Mouse (Mus musculus) cerebellum, adult 11-12 months (tissue): ENCODE measurements at regions not wholly inside any gene's neighbourhood (a gene's known extent, or its start where the extent isn't known, plus 50 kb on each side); places are given as distances from the start of the nearest gene placed in this dataset.

ENCODE experiments used
- DNase-seq: peaks from one replicate; pipeline ENCODE4 v3.0.0; 2022

- DNase-seq = no peak
Measured at GRCm38 (mm10) chr6:117279786-117280411, 111.6 kb downstream of the Cxcl12 start.

DNA sequence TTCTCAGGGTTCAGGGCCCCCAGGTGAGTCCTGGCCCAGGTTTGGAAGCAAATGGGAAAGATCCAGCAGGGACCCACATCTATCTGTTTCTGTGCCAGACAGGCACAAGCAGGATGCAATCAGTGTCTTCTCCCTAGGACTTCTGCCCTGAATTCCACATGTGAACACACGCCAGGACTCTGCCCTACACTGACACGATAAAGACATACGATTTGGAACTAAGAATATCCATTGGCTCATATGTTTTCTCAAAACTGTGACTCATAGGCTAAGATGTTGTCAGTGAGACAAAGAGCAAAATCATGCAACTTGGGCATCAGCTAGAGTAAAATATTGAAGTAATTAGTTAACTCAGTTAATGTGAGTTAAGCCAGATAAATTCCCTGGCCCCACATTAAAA, 112.6 kb downstream of the Cxcl12 start:
- DNase-seq = no peak

GRCm38 (mm10) chr6:117283616-117284015, 115.3 kb downstream of the Cxcl12 start:
- no peak for DNase-seq

GRCm38 (mm10) chr6:117284376-117285106, 116.2 kb downstream of the Cxcl12 start:
- no peak for DNase-seq

DNA sequence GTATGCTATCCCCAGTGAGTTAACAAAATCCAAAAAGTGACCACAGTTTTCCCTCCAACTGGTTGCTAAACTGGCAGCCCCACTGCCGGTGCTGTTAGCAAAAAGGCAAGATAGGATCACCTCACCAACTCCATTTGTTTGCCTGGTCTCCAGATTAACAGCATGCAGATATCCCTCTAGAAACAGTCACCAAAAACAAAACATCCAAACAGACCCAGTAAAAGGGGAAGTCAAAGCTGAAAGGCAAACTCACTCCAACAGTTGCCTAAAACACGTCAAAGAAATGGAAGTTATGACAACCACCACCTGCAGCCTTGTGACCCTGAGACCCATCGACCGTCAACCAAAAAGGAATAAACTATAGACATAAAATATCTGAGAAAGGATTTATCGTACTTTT, 119.1 kb downstream of the Cxcl12 start:
- DNase-seq = no peak

- DNase-seq = no peak
Measured at GRCm38 (mm10) chr6:117293780-117294465, 125.6 kb downstream of the Cxcl12 start.

- DNase-seq = no peak
Measured at GRCm38 (mm10) chr6:117297918-117298317, 129.6 kb downstream of the Cxcl12 start.

DNA sequence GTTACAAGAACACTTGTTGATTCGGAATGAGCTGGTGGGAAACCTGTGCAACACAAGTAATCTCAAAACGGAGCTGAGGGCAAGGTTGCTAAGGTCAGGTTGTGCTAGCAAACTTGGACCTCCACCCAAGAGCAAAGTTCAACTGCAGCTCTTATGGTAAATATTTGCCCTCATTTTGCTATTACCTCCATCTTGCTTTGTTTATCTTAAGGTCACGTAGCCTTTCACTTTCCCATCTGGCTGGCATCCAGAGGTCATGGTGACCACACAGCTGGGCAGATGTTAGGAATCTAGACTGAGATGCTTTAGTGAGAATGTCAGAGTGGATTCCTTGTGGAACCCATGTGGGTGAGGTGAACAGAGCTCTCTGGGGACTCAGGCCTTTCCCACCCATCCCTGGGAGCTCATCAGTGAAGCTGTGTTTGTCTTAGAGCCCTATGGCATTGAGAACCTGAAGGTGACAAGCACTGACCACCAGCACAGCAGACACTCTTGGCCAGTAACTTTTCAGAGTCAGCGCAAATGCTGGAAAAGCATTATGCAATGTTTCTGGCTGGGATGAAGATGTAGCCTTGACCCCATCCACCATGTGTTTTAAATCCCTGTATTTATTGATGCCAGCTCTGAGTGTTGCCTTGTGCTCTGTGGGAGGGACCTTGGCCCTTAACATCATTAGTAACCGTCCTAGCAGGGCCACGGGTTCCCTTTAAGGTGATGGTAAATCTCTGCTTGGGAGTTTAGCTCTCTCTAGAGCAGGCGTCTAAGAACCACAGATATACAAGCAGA, 131.4 kb downstream of the Cxcl12 start:
- DNase-seq = no peak

- DNase-seq = no peak
Measured at GRCm38 (mm10) chr6:117303361-117303760, 135.0 kb downstream of the Cxcl12 start.

DNA sequence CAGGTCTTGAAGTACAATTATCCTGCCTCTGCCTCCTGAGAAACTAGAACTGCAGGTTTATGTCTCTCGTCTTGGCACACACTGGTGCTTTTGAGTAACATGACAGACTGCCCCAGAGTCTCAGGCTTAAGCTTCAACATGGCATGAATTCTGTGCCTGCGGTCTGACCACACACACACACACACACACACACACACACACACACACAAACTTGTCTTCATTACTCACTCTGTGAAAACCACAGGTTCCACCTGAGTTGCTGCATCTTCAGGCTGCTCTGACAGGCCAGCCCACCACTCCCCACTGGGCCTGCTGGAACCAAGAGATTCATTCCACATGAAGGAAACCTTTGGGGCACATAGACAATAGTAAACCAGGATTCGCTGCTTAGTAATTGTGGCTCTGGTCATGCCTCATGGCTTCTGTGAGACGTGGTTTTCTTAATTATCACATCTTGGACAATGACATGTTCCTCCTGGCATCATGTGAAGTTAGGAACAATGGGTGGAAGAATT, 137.5 kb downstream of the Cxcl12 start:
- no peak for DNase-seq

- DNase-seq = no peak
Measured at GRCm38 (mm10) chr6:117308636-117309035, 140.3 kb downstream of the Cxcl12 start.

GRCm38 (mm10) chr6:117312891-117313781, 144.8 kb downstream of the Cxcl12 start:
- no peak for DNase-seq

GRCm38 (mm10) chr6:117313944-117314566, 145.7 kb downstream of the Cxcl12 start:
- DNase-seq = no peak

GRCm38 (mm10) chr6:117323301-117323700, 155.0 kb downstream of the Cxcl12 start:
- DNase-seq = no peak

GRCm38 (mm10) chr6:117323850-117324249, 155.5 kb downstream of the Cxcl12 start:
- DNase-seq = no peak

DNA sequence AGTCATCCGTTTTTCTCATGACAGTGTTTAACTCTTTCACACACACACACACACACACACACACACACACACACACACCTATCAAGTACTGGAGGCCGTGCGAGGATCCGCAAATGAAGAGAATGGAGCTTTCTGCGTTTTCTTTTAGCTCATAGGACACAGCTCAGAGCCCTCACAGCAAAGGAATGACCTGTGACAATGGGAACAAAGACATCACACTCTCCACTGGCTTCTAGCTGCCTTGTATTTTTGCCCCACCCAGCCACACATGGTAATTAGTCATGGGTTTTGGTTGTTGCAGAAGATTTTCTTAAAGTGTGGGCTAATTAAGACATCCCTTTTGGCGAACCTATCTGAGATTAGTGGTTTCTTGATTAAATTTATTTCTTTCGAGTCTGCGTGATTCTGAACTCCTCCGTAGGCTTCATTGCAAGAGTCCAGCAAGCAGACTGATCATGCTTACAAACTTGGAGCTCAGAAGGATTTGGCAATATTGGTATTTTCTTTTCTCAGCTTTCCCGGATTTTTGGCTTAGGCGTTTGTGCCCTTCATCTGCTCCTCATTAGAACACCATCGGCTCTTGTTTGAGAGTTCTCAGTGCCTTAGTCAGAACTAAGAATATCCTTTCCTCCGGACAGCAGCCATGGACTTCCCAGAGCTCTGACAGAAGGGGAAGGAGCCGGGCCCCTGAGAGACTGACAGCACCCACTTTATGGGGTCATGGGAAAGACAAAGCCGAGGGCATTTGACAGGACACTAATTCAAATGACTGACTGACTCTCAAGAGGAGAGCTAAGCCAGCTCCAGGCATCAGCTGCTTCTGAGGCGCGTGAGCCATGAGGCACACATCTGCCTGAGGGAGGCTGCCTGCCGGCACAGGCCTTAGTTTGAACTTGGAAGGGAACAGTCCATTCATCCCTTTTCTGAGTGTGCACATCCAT, 158.8 kb downstream of the Cxcl12 start:
- DNase-seq = no peak

DNA sequence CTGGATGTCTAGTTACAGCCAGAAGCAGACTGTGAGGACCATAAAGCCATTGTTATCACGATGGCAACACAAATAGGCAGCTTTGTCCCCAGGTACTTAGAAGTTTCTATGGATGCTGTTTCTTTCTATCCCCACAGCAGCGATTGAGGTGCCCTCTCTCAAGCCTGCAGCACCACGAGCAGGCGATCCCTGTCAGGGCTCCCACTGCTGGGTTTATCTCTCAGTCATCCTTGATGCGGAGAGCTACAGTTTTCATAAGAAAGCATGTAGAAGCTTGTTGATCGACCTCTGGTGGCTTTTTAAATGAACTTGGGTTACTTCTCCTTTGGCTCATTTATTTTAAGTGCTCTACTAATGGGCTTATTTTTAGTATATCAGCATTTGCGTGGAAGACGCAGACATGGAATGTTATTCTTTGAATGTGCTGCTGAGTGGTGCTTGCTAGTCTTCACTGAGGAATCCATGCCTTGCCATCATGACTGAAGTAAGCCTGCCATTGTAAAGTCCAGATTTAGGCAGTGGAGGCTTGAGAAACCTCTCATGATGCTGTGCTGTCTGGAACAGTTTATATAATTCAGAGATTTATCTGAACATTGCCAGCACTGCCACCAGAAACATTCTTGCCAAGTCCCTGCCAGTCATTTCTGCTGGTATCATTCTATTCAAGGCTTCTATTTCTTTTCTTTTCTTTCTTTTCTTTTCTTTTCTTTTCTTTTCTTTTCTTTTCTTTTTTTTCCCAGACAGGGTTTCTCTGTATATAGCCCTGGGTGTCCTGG, 161.0 kb downstream of the Cxcl12 start:
- DNase-seq = no peak

GRCm38 (mm10) chr6:117330198-117330597, 161.9 kb downstream of the Cxcl12 start:
- no peak for DNase-seq

DNA sequence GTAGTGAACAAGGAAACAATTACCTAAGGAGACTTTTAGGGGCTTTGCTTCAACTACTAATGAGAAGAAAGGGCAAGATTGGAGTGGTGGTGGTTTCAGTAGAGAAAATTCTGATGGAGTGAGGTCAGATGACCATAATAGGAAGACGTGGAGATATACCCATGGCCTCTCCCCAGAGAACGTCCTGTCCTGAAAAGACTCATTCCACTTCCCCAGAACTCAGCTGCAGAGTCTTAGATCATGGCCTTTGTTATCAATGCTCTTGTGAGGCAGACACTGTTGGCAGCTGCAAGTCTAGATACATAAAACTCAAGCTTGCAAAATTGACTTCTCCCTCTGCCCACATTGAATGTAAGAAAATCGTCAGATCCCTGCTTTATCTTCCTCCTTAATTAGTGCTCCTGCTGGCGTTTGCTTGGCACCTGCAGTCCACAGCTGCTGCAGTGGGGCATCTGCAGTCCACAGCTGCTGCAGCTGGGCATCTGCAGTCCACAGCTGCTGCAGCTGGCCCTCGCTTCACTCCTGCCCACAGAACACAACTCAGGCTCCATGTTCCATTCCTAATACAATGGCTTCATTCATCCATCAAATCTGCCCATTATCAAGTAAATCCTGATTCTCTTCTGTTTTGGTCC, 162.5 kb downstream of the Cxcl12 start:
- DNase-seq = no peak
